Mouse (Mus musculus) layer of hippocampus, adult 2 months (tissue): Measurements from ENCODE around the gene Ghitm. TPM values are rescaled to one million over a fixed set of nuclear protein-coding genes. Genes with fewer than 3 reads are reported as not detected.

ENCODE experiments used
- DNase-seq, 2 experiments: peaks; one replicate each; pipeline ENCODE4 v3.0.0; 2022; ENCODE audit warnings: low spot score in 2 of 2
- H3K27ac ChIP-seq: fragments of 200-600 bp; 2 replicates; pipeline ENCODE4 v1.8.1; 2022
- H3K4me3 ChIP-seq: fragments of 200-600 bp; 2 replicates; pipeline ENCODE4 v1.8.1; 2022; ENCODE audit warnings: mild to moderate bottlenecking
- CTCF ChIP-seq: fragments of 200-600 bp; conservative IDR thresholded peaks from 2 replicates; pipeline ENCODE4 v1.8.1; 2022; ENCODE audit warnings: antibody characterized with exemption, mild to moderate bottlenecking, moderate library complexity
- total RNA-seq, 2 experiments: library from RNA; stranded (reverse); gene quantifications; 2 replicates each; pipeline ENCODE4 v1.2.3; 2021

The Ghitm gene
- total RNA-seq, 2 experiments from 2014 or later, result 412 to 415 TPM

DNA sequence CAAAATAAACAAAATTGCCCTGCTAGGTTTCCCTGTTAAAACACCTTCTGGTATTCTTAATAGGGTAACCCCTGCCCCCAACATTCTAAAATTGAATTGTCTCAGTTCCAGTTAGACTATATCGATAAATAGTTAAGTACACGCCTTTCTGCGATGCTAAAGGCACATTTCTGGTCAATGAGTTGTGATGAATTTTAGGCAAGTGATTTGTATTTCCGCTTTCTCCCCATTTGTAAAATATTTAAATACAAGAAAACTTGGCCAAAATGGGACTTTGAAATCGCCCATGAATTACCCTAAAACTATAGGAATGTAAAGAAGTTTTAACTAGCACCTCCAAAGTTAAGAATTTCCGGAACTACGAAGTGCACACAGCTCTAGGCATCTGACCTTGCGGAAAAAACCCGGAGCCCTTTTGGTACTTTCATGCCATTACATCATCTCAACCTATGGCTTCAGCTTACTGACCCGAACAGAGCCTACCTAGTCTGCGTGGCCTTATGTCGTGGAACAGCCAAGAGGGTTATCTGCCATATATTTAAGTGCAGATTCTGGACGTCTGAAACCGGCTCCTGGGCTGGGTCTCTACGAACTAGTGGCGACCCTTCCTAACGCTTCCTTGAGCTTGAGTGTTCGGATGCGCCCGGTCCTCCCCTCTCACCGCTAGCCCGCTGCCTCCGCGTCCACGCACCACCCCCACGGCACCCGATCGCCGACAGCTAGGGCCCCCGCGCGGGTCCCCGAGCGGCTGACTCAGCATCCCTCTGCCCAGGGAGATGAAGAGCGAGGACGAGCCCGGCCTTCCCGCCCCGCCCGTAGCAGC is 557 bp downstream of the Ghitm start:
- peak overlapping the region; percentile 84 for H3K27ac ChIP-seq
- DNase-seq, result no peak
- TF ChIP-seq CTCF, result no peak
- peak overlapping the region; percentile 84 for H3K4me3 ChIP-seq

- H3K4me3 ChIP-seq, result no peak overlapping the region
- H3K27ac ChIP-seq, result no peak overlapping the region
- TF ChIP-seq CTCF, result peak; percentile 90
- DNase-seq, result peak; percentile 53 to 56
These were observed 7.4 kb downstream of the Ghitm start for GRCm38 (mm10) chr14:37127652-37128051.

- no peak for DNase-seq
- H3K27ac ChIP-seq, result no peak overlapping the region
- H3K4me3 ChIP-seq, result no peak overlapping the region
- TF ChIP-seq CTCF, result no peak
These were observed 15.8 kb downstream of the Ghitm start for GRCm38 (mm10) chr14:37119233-37119632.

- no peak for DNase-seq
- TF ChIP-seq CTCF, result no peak
- Histone ChIP-seq H3K27ac (no peak within 1 kb of the TSS), H3K4me3 (no peak within 1 kb of the TSS)
These were observed 21.1 kb downstream of the Ghitm start, which contains the start of gene 2610528A11Rik for GRCm38 (mm10) chr14:37113922-37114321. TSS of gene 2610528A11Rik (minus strand) at chr14:37114022.

- DNase-seq, result no peak
- no peak for TF ChIP-seq CTCF
- no peak overlapping the region for H3K27ac ChIP-seq
These were observed 22.1 kb downstream of the Ghitm start for GRCm38 (mm10) chr14:37112931-37113330.

DNA sequence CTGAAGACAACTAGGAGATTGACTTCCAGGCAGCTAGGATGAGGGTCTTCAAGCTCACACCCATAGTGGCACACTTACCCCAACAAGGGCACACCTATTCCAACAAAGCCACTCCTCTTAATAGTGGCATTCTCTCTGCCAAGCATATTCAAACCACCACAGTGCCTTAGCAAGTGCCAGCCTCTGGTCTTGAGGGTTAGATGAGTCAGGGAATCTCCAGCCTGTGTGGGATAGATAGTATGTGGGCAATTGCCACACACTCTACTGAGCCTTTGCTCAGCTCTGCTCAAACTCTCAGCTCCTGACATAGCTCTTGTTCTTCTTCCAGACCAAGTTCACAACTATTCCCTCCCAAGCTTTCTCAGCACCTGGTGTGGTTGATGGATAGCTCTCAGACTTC is 23.7 kb downstream of the Ghitm start:
- no peak for TF ChIP-seq CTCF
- no peak overlapping the region for H3K27ac ChIP-seq
- no peak for DNase-seq
- H3K4me3 ChIP-seq, result no peak overlapping the region

More at GRCm38 (mm10) chr14:37112931-37113330, 22.1 kb downstream of the Ghitm start:
- no peak overlapping the region for H3K4me3 ChIP-seq

- no peak for DNase-seq
- no peak for TF ChIP-seq CTCF
- Histone ChIP-seq H3K4me3 (no peak overlapping the region), H3K27ac (no peak overlapping the region)
These were observed 24.6 kb downstream of the Ghitm start for GRCm38 (mm10) chr14:37110456-37110855.

- H3K4me3 ChIP-seq, result no peak overlapping the region
- TF ChIP-seq CTCF, result no peak
- no peak overlapping the region for H3K27ac ChIP-seq
- DNase-seq, result no peak
These were observed 25.1 kb downstream of the Ghitm start for GRCm38 (mm10) chr14:37109975-37110374.

- Histone ChIP-seq H3K27ac (no peak overlapping the region), H3K4me3 (no peak overlapping the region)
- DNase-seq, result no peak
- TF ChIP-seq CTCF, result no peak
These were observed 25.6 kb downstream of the Ghitm start for GRCm38 (mm10) chr14:37109460-37109859.

DNA sequence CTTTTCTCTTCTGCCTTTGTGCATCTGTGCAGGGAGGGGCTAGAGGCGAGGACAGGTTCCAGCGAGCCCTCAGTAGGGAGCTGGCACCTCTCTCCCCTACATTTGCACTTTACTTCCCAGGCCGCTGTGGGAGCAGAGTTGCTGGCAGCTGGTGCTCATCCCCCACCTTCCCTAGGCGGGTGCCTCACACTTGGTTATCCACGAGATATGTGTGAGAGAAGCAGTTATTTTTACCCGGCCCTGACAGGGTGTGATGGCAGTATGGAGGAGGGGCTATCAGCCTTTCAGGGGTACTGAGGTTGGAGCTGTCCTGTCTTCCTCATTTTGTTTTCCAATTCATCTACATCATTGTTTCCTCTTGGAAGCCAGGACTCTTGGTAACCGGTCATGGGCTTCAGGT is 29.2 kb downstream of the Ghitm start:
- no peak for DNase-seq
- H3K27ac ChIP-seq, result no peak overlapping the region
- no peak for TF ChIP-seq CTCF
- no peak overlapping the region for H3K4me3 ChIP-seq

- Histone ChIP-seq H3K27ac (no peak overlapping the region), H3K4me3 (no peak overlapping the region)
- no peak for TF ChIP-seq CTCF
- DNase-seq, result no peak
These were observed 30.3 kb downstream of the Ghitm start for GRCm38 (mm10) chr14:37104747-37105146.

DNA sequence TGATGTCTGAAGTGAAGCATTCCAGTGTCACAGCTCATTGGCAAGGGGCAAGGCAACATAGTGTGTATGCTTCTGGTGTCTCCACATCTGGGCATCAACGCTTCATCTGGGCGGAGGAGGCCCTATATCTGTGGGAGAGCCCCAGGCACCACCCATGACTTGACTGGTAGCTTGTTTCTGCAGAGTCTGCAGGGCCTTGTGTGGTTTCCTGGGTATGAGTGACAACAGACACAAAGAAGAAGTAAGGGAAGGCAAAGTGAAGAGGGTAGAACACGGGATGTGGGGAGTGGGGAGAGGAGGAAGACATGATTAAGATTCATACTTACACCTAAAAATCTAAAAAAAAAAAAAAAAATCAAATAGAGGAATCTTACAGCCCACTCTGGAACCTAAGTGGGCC is 32.6 kb downstream of the Ghitm start:
- Histone ChIP-seq H3K4me3 (no peak overlapping the region), H3K27ac (no peak overlapping the region)
- DNase-seq, result no peak
- TF ChIP-seq CTCF, result no peak

DNA sequence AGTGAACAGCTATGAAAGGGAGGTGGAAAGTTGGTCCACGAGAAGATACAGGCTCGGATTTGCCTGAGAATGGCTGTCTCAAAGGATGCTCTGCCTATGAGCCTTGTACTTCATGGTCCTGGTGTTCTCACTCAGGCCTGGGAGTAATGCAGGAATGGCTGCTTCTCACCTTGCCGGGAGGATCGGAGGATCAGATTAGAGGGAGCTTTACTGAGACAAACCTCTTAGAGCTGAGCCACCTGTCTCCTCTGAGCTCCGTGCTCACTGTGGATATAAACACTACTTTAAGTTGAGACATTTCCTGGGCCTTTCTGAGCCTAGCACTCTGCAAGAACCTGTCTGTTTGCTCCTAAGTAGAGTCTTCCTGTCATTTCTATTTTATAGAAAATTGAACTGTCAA is 33.5 kb downstream of the Ghitm start:
- no peak overlapping the region for H3K4me3 ChIP-seq
- TF ChIP-seq CTCF, result no peak
- no peak overlapping the region for H3K27ac ChIP-seq
- no peak for DNase-seq

GRCm38 (mm10) chr14:37097956-37098530 is 37.0 kb downstream of the Ghitm start, which contains the start of gene Cdhr1:
TSS of gene Cdhr1 (minus strand) at chr14:37098347.
- H3K27ac ChIP-seq, result peak within 1 kb of the TSS; percentile 48
- H3K4me3 ChIP-seq, result peak within 1 kb of the TSS; percentile 58
- no peak for DNase-seq
- TF ChIP-seq CTCF, result no peak
